Mouse (Mus musculus) midbrain, postnatal 0 days (tissue): ENCODE data around the gene Snx32. TPM values are rescaled to one million over a fixed set of nuclear protein-coding genes. Genes with fewer than 3 reads are reported as not detected.

Experiments
- ATAC-seq: fragments of 200-750 bp; cut with Nextera tagmentation; 2 replicates; pipeline ENCODE4 v1.8.0; 2017; ENCODE audit warnings: moderate number of reproducible peaks, mild to moderate bottlenecking, moderate TSS enrichment, moderate library complexity; ENCODE audit not compliant: low FRiP score
- DNase-seq: peaks from one replicate; pipeline ENCODE4 v3.0.0-alpha.2; 2015; ENCODE audit warnings: low spot score
- H3K27ac ChIP-seq: fragments of 300-500 bp; sonication (generic); 2 replicates; pipeline ENCODE4 v1.5.1; 2014; ENCODE audit warnings: low read depth, mild to moderate bottlenecking, low read length, mixed read lengths
- H3K27me3 ChIP-seq: fragments of 300-500 bp; sonication (generic); 2 replicates; pipeline ENCODE4 v1.6.1; 2014; ENCODE audit warnings: low read length, control low read depth, mixed read lengths; ENCODE audit not compliant: insufficient read depth
- H3K36me3 ChIP-seq: fragments of 300-500 bp; sonication (generic); 2 replicates; pipeline ENCODE4 v1.6.1; 2014; ENCODE audit warnings: low read length, control low read depth, mixed read lengths; ENCODE audit not compliant: insufficient read depth
- H3K4me1 ChIP-seq: fragments of 300-500 bp; sonication (generic); 2 replicates; pipeline ENCODE4 v1.6.1; 2014; ENCODE audit warnings: mild to moderate bottlenecking, control low read depth, antibody characterized with exemption, low read length, mixed read lengths; ENCODE audit not compliant: insufficient read depth
- H3K4me2 ChIP-seq: fragments of 300-500 bp; sonication (generic); 2 replicates; pipeline ENCODE4 v1.6.1; 2014; ENCODE audit warnings: low read depth, mild to moderate bottlenecking, low read length, mixed read lengths; ENCODE audit not compliant: poor library complexity, severe bottlenecking
- H3K4me3 ChIP-seq: fragments of 300-500 bp; sonication (generic); 2 replicates; pipeline ENCODE4 v1.5.1; 2014; ENCODE audit warnings: low read depth, mild to moderate bottlenecking, low read length, moderate library complexity
- H3K9ac ChIP-seq: fragments of 300-500 bp; sonication (generic); replicated peaks from 2 replicates; pipeline ENCODE4 v1.6.1; 2014; ENCODE audit warnings: mild to moderate bottlenecking, low read length, moderate library complexity, mixed read lengths; ENCODE audit not compliant: poor library complexity, severe bottlenecking
- H3K9me3 ChIP-seq: fragments of 300-500 bp; sonication (generic); 2 replicates; pipeline ENCODE4 v1.6.1; 2016; ENCODE audit warnings: low read length, control low read depth
- CTCF ChIP-seq: IDR thresholded peaks from 2 replicates; pipeline ENCODE4 v1.5.1; 2016; ENCODE audit warnings: antibody characterized with exemption, mild to moderate bottlenecking
- WGBS: fragments of 180-500 bp; shearing (Covaris S2); extraction: QIAGEN DNeasy Blood & Tissue Kit; methylation state at CpG from one replicate; pipeline ENCODE4 v1.1.7; 2014; 5-methylcytosine and 5-hydroxymethylcytosine counted together
- polyA plus RNA-seq: library from polyadenylated mRNA; unstranded; fragments of >200 nt; fragmentation: Nextera tagmentation; extraction: Ambion mirVana; gene quantifications from 2 replicates; pipeline ENCODE4 v1.2.1, GENCODE M21; 2015
- total RNA-seq: library from RNA; depleted of rRNA; stranded (reverse); fragments of >200 nt; gene quantifications from 2 replicates; pipeline ENCODE4 v1.2.3, GENCODE M21; 2014

The Snx32 gene
- total and polyA plus RNA-seq, 2 experiments from 2014 or later = 86.2 to 88.7 TPM

- no peak overlapping the region for H3K4me3 ChIP-seq
- no peak for DNase-seq
- 68% methylated on average over 7 of the region's 7 CpGs for WGBS
- ATAC-seq = no peak
- no peak overlapping the region for H3K9ac ChIP-seq
- no peaks in the 10 kb centered on the region for H3K9me3 ChIP-seq
- H3K27me3 ChIP-seq = no peaks in the 10 kb centered on the region
- no peak for TF ChIP-seq CTCF
- no peak overlapping the region for H3K4me2 ChIP-seq
- peaks cover 2% of the 10 kb centered on the region; the same call in 1 of the 2 replicates for H3K4me1 ChIP-seq
- H3K27ac ChIP-seq = no peak overlapping the region
- no peaks in the 10 kb centered on the region for H3K36me3 ChIP-seq
Measured at GRCm38 (mm10) chr19:5515840-5516777, 5.8 kb upstream of the Snx32 start.

- Histone ChIP-seq H3K4me1 (peaks cover 8% of the 10 kb centered on the region; the same call in 1 of the 2 replicates), H3K36me3 (no peaks in the 10 kb centered on the region), H3K27me3 (no peaks in the 10 kb centered on the region), H3K27ac (no peak overlapping the region), H3K4me3 (no peak overlapping the region), H3K9ac (no peak overlapping the region), H3K9me3 (no peaks in the 10 kb centered on the region), H3K4me2 (no peak overlapping the region)
- no peak for DNase-seq
- WGBS = 98% methylated on average over 3 of the region's 3 CpGs
- no peak for ATAC-seq
- TF ChIP-seq CTCF = no peak
Measured at GRCm38 (mm10) chr19:5513005-5513349, 2.6 kb upstream of the Snx32 start.

- Histone ChIP-seq H3K9me3 (no peaks in the 10 kb centered on the region), H3K4me3 (no peak overlapping the region), H3K4me2 (no peak overlapping the region), H3K9ac (no peak overlapping the region), H3K27me3 (no peaks in the 10 kb centered on the region), H3K36me3 (no peaks in the 10 kb centered on the region), H3K27ac (no peak overlapping the region), H3K4me1 (peaks cover 8% of the 10 kb centered on the region; the same call in 1 of the 2 replicates)
- DNase-seq (no peak), ATAC-seq (no peak)
- no peak for TF ChIP-seq CTCF
- 78% methylated on average over 12 of the region's 12 CpGs for whole genome bisulfite sequencing
Measured at GRCm38 (mm10) chr19:5512091-5513004, 2.0 kb upstream of the Snx32 start.

DNA sequence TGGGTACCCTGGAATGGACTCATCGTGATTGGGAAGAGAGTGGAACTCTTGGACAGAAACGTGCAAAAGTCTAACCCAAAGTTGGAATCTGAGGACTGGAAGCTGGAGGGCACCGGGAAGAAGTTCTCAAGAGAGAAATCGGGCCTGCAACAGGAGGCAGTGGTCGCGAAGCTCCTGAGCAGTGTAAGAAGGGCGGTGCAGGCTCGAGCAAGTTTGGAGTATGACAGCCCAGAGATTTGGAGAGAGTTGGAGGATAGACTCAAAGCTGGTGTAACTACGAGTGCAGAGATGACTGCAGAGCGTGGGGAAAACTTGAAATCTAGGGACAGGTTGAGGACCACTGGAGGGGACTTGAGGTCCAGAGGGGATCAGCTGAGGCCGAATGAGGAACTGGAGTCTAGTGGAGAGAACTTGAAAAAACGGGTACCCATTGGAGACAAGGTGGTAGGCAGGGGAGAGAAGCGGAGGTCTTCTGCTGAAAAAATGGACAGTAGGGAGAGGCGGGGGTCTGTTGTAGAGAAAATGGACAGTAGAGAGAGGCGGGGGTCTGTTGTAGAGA, 815 bp upstream of the Snx32 start:
- no peak for TF ChIP-seq CTCF
- Histone ChIP-seq H3K27me3 (no peaks in the 10 kb centered on the region), H3K9me3 (no peaks in the 10 kb centered on the region), H3K9ac (peak overlapping the region; percentile 59), H3K4me1 (peaks cover 8% of the 10 kb centered on the region; the same call in 1 of the 2 replicates), H3K4me2 (peak overlapping the region; percentile 83), H3K27ac (0 out of 2 replicates have a peak overlapping the region, but pooled peaks have one; percentile 73), H3K36me3 (no peaks in the 10 kb centered on the region), H3K4me3 (peak overlapping the region; percentile 42)
- no peak for DNase-seq
- 50% methylated on average over 15 of the region's 15 CpGs for WGBS
- ATAC-seq = no peak

- Histone ChIP-seq H3K27me3 (no peaks in the 10 kb centered on the region), H3K9me3 (no peaks in the 10 kb centered on the region), H3K9ac (no peak within 1 kb of the TSS), H3K4me1 (no peaks in the 10 kb centered on the region), H3K27ac (no peak within 1 kb of the TSS), H3K4me3 (no peak within 1 kb of the TSS), H3K36me3 (no peaks in the 10 kb centered on the region; the same call in 1 of the 2 replicates), H3K4me2 (no peak within 1 kb of the TSS)
- no peak for TF ChIP-seq CTCF
- no peak for DNase-seq
- ATAC-seq = no peak
- 64% methylated on average over 17 of the region's 17 CpGs for WGBS
Measured at GRCm38 (mm10) chr19:5503687-5504086, 6.7 kb downstream of the Snx32 start, which contains the start of gene 1700020D05Rik. Gene 1700020D05Rik, minus strand, starts transcription at chr19:5503787.
